Mouse (Mus musculus): ENCODE results near the gene Trpc3.
"Not testable (repeated sequence)": the region's sequence is repeated elsewhere in the genome, so short reads cannot be mapped to it uniquely, and the experiment has no call there.

The Trpc3 gene

DNA sequence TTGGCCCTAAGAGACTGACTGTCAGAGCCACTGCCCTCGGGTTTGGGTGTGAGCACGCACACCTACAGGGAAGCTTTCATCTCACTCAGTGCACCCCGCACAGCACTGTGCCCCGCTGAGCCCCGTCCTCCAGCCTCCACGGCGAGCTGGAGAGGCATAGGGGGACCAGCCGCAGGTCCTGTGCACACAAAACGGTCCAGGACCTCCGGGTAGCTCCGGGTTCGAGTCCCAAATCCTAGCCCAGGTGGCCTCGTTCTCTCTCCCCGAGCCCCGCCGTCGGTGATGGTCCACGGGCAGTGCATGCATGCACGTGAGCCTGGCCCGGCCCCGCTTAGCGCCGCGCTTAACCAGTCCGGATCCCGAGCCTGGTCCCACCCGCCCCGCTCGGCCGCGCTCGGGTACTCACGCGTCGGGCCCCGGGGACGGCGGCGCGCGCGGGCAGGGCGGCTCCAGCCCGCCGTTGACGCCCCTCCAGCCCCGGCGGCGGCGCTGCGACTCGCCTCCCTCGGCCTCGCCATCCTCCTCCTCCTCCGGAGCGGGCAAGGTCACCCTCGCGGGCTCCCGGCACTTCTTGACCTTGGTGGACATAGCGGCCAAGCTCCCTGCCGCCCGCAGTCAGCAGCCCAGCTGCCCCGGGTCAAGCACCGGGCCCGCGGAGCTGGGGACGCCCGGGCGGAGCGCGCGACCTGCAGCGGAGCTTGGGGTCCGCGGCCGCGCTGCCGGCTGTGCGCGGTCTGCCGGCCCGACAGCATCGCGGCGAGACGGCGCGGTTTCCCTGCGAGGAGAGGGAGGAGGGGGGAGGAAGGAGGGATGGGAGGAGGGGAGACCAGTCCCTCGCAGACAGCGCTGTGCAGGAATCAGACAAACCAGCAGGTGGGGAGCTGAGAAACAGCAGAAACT is at the start of gene Trpc3:
TSS of gene Trpc3 (minus strand) at position 776 of the 900 bp plus-strand sequence.
- no peak for DNase-seq

- no peak for DNase-seq
Measured at GRCm38 (mm10) chr3:36738071-36738470, 48.1 kb upstream of the Trpc3 start.

- no peak for DNase-seq
Measured at GRCm38 (mm10) chr3:36733075-36733474, 43.1 kb upstream of the Trpc3 start.

DNA sequence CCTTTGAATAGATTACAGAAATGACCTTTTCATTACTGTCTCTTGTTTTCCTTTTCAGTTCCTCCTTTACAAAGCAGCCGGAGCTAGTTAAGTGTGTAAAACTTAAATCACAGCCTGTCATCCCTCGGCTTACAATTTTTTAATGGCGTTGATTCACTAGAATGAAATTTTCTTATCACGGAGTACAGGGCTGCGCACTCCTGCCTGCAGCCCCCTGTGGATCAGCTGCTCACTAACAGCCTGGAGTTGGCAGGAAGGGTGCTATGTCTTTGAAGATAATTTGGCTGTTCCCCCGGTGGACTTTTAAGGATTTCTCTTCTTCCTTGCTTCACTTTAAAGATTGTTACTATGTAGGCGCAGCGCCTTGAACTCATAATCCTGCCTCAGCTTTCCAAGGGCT is 36.6 kb upstream of the Trpc3 start:
- no peak for DNase-seq

DNA sequence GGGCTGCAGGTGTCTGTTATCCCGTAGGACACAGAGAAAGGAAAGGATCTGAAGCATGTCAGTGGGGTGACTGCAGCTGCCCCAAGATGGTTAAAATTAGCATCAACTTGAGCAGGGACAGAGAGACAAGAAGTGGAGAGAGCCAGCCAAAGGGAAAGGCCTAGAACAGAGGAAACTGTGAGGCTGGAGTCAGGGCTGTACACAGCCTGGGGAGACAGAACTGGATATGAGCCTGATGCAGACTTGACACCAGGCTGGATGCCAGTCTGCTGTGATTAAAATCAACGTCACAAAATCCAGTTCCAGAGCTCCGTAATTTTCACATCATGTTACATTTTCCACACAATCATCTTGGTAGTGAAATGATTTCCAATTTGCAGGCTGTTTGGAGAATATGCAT is 31.9 kb upstream of the Trpc3 start:
- DNase-seq = no peak

DNA sequence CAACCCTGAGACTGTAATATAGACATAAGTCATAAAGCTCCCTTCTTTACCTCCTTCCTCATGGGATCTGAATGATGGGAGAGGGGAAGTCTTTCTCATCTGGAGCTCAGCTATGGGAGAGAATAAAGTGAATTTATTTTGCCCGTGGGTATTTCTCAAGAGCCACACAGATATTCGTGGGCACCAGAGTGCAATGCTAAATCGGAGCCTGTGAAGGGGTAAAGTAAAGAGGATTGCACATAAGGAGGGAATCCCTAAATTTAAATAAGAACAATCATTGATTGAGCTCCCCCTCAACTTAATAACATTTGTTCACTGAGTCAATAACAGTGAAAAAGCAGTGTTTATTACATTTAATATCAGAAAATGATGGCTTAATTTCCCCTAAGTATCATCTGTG is 19.6 kb upstream of the Trpc3 start:
- DNase-seq = no peak

DNA sequence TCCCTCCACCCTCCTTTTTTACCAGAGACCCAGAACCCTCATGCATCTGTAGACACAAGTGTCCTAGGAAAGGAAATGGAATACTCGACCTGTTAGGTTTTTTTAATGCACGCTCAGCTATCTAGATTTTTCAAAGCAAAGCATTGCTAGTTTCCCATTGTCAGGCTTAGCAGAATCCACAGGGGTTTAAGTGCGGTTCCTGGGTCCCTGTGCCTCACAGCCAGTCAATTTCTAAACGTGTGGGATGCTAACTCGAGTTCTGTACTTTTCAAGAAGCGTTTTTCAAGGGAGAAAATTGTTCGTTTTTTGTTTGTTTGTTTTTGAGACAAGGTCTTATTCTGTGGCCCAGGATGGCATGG is 304 bp upstream of the Trpc3 start:
- no peak for DNase-seq

DNA sequence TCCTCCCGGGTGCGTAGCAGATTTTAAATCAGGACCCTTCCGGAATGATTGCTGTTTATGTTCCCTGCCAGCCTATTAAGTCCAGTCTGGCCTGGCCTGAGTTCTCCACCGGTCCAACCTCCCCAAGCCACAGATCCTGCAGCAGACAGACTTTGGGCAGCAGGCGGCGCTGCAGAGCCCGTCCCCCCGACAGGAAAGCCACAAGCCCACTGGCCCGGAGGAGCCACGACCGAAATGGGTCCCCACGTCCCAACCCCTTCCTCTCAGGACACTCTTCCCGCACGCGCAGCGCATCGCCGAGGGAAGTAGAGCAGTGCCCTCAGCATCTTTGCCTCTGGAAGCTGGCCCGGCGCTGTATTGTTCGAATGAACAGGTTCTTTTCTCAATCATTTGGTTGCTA is 1.1 kb downstream of the Trpc3 start:
- DNase-seq = peak; percentile 47

GRCm38 (mm10) chr3:36675822-36676221 is 14.1 kb downstream of the Trpc3 start:
- no peak for DNase-seq

- no peak for DNase-seq
Measured at GRCm38 (mm10) chr3:36667814-36668213, 22.2 kb downstream of the Trpc3 start.

DNA sequence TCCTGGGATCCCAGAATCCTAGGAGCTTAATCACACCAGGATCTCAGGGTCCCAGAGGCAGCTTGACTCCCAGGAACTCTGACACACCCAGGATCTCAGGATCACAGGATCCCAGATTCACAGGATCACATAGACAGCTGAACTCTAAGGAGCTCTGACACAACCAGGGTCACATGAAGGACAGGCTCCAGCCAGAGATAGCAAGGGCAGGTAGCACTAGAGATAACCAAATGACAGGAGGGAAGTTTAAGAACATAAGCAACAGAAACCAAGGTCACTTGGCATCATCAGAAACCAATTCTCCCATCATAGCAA is 44.8 kb downstream of the Trpc3 start:
- DNase-seq = not testable (repeated sequence)

GRCm38 (mm10) chr3:36644554-36645244 is 45.3 kb downstream of the Trpc3 start:
- no peak for DNase-seq

DNA sequence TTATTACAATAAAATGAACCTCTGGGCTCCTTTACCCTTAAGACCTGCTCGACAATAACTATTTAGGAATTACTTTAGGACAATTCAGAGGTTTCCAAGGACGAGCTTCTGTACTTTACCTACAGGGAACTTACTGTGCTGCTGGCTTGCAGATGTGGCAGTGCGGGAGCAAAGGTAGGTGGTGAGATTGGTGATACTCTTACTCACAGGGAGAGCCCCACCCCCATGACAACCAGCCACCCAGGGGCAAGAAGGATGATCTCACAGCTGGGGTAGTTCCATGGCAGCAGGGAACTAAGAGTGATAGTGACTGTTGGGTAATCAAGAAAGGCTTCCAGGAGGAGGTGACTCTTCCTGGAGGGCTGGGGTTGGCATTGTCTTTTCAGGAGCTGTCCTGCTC is 46.6 kb downstream of the Trpc3 start:
- no peak for DNase-seq

DNA sequence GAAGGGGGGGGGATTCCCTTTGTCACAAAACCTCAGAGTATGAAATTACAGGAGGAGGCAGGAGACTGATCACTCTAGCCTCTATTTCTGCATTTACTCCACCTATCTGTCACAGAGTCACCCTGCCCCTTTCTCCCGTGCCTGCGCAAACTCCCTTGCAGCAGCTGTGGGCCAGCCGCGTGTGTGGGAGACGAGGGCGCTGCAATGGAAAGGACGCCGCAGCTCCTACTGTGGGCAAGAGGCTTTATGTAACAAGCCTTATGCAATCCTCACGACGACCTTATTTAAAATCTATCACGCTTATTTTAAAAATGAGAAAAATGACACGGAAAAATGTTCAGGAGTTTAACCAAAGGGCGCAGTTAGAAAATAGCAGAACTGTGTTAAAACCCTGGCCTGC is 47.2 kb downstream of the Trpc3 start:
- no peak for DNase-seq

GRCm38 (mm10) chr3:36640787-36641186 is 49.2 kb downstream of the Trpc3 start:
- DNase-seq = no peak

GRCm38 (mm10) chr3:36635449-36635848 is 54.5 kb downstream of the Trpc3 start:
- peak; percentile 23 for DNase-seq

- no peak for DNase-seq
Measured at GRCm38 (mm10) chr3:36626803-36627202, 63.2 kb downstream of the Trpc3 start.

DNA sequence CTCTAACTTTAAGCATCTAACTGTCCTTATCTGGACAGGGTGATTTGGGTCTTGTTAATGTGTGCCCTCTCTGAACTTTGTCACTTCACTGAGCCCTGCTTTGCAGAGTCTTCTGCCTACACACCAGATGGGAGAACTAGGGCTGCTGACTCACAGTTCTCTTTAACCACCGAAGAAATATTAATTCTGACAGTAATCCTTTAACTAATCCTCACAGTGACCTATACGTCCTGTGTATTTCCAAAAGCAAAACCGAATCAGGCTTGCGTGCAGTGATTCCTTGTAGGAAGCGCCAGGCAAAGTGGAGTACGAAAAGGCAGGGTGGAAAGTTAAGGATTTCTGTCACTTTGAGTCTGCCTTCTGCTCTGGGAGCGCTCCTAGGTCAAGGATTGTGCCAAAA is 71.8 kb downstream of the Trpc3 start:
- DNase-seq = no peak

GRCm38 (mm10) chr3:36613908-36614255 is 76.1 kb downstream of the Trpc3 start:
- DNase-seq = peak; percentile 48

- DNase-seq = peak; percentile 92
Measured at GRCm38 (mm10) chr3:36613202-36613907, 76.6 kb downstream of the Trpc3 start, which contains the start of gene Bbs7. Bbs7 (minus strand) TSS chr3:36613477.

DNA sequence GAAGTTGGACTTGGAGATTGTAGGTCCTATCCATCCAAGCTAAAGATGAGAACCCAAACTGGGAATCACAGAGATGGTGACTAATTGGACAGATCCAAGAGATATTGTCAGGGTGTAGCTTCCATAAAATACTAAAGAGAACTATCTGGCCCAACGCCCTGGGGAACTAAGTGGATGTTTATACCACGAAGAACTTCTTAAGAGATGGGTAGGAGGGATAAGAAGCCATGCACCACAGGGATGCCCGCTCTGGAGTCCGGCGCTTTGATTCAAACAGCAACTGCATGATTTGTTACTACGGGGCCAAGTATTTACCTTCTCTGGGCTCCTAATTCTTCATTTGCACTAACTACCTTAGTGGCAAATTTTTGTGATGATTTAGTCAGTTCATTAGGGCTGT is 77.3 kb downstream of the Trpc3 start:
- DNase-seq = no peak

DNA sequence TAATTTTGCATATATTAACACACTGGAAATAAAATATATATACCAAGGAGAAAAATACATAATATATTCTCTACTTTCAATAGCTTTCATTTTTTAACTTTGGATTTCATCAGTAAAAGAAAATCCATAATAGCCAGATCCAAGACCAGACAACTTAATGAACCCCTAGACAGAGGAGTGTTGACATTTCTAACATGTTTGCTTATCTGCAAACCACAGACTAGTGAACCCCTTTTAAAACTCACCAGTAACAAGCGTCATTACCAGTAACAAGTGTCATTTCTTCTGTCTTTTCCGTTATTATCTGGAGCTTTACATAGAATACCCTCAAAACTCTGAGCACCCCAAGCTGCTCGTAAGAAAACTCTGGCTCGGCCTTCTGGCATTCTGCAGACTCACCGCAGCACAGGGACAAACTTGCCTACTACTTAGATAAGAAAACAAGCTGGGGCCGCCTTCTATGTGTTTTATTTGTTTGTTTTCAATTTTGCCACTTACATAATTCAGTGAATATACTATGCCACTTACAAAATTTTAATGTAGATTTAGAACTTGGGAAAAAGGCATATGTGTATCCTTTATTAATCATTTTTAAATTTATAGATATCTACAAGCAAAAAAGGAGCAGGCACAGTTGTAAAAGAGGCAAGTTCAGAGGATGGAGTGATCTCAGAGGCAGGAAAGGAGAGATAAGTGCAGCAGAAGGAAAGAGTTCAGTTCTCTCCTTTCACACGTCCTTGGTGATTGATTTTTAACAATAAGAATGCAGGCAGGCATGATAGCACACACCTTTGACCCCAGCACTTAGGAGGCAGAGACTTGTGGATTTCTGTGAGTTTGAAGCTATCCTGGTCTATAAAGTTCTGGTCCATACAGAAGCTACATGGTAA is 83.8 kb downstream of the Trpc3 start:
- DNase-seq = no peak

GRCm38 (mm10) chr3:36599773-36600172 is 90.2 kb downstream of the Trpc3 start:
- DNase-seq = not testable (repeated sequence)

Data from cerebellum, adult 9-10 months (tissue).